Mouse (Mus musculus) gastrocnemius, postnatal 14 days (tissue): Measurements from ENCODE around the gene Zfp661. TPM values are rescaled to one million over a fixed set of nuclear protein-coding genes. Genes with fewer than 3 reads are reported as not detected.
"Not testable (repeated sequence)": the region's sequence is repeated elsewhere in the genome, so short reads cannot be mapped to it uniquely, and the experiment has no call there.

Experiments used
- DNase-seq: peaks from one replicate; pipeline ENCODE4 v3.0.0; 2021; ENCODE audit warnings: mixed read lengths
- intact Hi-C: fragments of 180-260 bp; cut with DNase I; formaldehyde crosslinking; loops from one replicate; pipeline ENCODE4 v1.15.1; 2025; ENCODE audit warnings: low total_unique reads
- long read RNA-seq, 2 experiments: library from polyadenylated mRNA; stranded (forward); transcript quantifications; one replicate each; pipeline ENCODE4 v2.0.0; 2021
- total RNA-seq, 2 experiments: library from RNA; stranded (reverse); gene quantifications; 2 replicates each; pipeline ENCODE4 v1.2.3; 2021

Gene Zfp661
- 1 to 10 TPM; 1.3 to 2.5 TPM for total RNA-seq
- long read RNA-seq, experiment 1, partial matches to known transcripts: 1 of 5 reads
- long read RNA-seq, experiment 1, other reads (novel, unspliced or antisense): 3 of 5 reads
- long read RNA-seq, experiment 2, partial matches to known transcripts: 1 of 4 reads
- long read RNA-seq, experiment 2, other reads (novel, unspliced or antisense): 3 of 4 reads

GRCm38 (mm10) chr2:127586694-127587513 lies at the start of gene Zfp661, which contains the start of gene Mrps5:
TSS of gene Zfp661 (minus strand) at chr2:127587094.
TSS of gene Mrps5 (plus strand) at chr2:127587222.
- peak; percentile 83 for DNase-seq
- intact Hi-C loops: no loop called here

- DNase-seq: no peak
- intact Hi-C loops: no loop called here
These were observed 48.7 kb upstream of the Zfp661 start for GRCm38 (mm10) chr2:127635581-127635980.

- no peak for DNase-seq
- intact Hi-C loops: no loop called here
These were observed 45.7 kb upstream of the Zfp661 start for GRCm38 (mm10) chr2:127632601-127633000.

- DNase-seq: no peak
- intact Hi-C loops: no loop called here
These were observed 41.2 kb upstream of the Zfp661 start for GRCm38 (mm10) chr2:127627990-127628570.

- intact Hi-C loops: no loop called here
- DNase-seq: no peak
These were observed 40.5 kb upstream of the Zfp661 start for GRCm38 (mm10) chr2:127627354-127627753.

GRCm38 (mm10) chr2:127625659-127626058 lies 38.8 kb upstream of the Zfp661 start:
- DNase-seq: no peak
- intact Hi-C loops: no loop called here

- no peak for DNase-seq
- intact Hi-C loops: no loop called here
These were observed 37.9 kb upstream of the Zfp661 start for GRCm38 (mm10) chr2:127624786-127625185.

GRCm38 (mm10) chr2:127622065-127622464 lies 35.2 kb upstream of the Zfp661 start:
- intact Hi-C loops: no loop called here
- no peak for DNase-seq

- intact Hi-C loops: loop anchor here (10.0 kb wide), 1 partner anchor 225 kb away; no protein-coding TSS in a partner anchor
- DNase-seq: no peak
These were observed 32.4 kb upstream of the Zfp661 start for GRCm38 (mm10) chr2:127619311-127619710.

GRCm38 (mm10) chr2:127612288-127612687 lies 25.4 kb upstream of the Zfp661 start:
- intact Hi-C loops: loop anchor here (10.0 kb wide), 1 partner anchor 233 kb away; no protein-coding TSS in a partner anchor

GRCm38 (mm10) chr2:127611386-127611785 lies 24.5 kb upstream of the Zfp661 start:
- no peak for DNase-seq
- intact Hi-C loops: loop anchor here (10.0 kb wide), 1 partner anchor 233 kb away; no protein-coding TSS in a partner anchor

More at GRCm38 (mm10) chr2:127612288-127612687, 25.4 kb upstream of the Zfp661 start:
- no peak for DNase-seq

GRCm38 (mm10) chr2:127608986-127609385 lies 22.1 kb upstream of the Zfp661 start:
- intact Hi-C loops: loop anchor here (5.0 kb wide), 1 partner anchor 58 kb away; no protein-coding TSS in a partner anchor
- no peak for DNase-seq

- intact Hi-C loops: loop anchor here (5.0 kb wide), 1 partner anchor 59 kb away; no protein-coding TSS in a partner anchor
- DNase-seq: no peak
These were observed 21.3 kb upstream of the Zfp661 start for GRCm38 (mm10) chr2:127608234-127608633.

- DNase-seq: no peak
- intact Hi-C loops: loop anchor here (5.0 kb wide), 1 partner anchor 62 kb away; no protein-coding TSS in a partner anchor
These were observed 18.3 kb upstream of the Zfp661 start for GRCm38 (mm10) chr2:127605203-127605602.

- DNase-seq, intact Hi-C loops: not testable (repeated sequence)
These were observed 16.5 kb upstream of the Zfp661 start for GRCm38 (mm10) chr2:127603383-127603782.

GRCm38 (mm10) chr2:127590840-127591239 lies 3.9 kb upstream of the Zfp661 start:
- DNase-seq: no peak
- intact Hi-C loops: no loop called here

- no peak for DNase-seq
- intact Hi-C loops: no loop called here
These were observed 3.3 kb upstream of the Zfp661 start for GRCm38 (mm10) chr2:127590204-127590603.

- no peak for DNase-seq
- intact Hi-C loops: no loop called here
These were observed 2.0 kb upstream of the Zfp661 start for GRCm38 (mm10) chr2:127588897-127589296.

GRCm38 (mm10) chr2:127587514-127587844 lies 585 bp upstream of the Zfp661 start:
- intact Hi-C loops: no loop called here

GRCm38 (mm10) chr2:127584436-127584858 lies 2.4 kb downstream of the Zfp661 start:
- intact Hi-C loops: no loop called here
- peak; percentile 91 for DNase-seq

More at GRCm38 (mm10) chr2:127587514-127587844, 585 bp upstream of the Zfp661 start:
- no peak for DNase-seq
